Mouse (Mus musculus): ENCODE results near the gene Tnik.

Gene Tnik

DNA sequence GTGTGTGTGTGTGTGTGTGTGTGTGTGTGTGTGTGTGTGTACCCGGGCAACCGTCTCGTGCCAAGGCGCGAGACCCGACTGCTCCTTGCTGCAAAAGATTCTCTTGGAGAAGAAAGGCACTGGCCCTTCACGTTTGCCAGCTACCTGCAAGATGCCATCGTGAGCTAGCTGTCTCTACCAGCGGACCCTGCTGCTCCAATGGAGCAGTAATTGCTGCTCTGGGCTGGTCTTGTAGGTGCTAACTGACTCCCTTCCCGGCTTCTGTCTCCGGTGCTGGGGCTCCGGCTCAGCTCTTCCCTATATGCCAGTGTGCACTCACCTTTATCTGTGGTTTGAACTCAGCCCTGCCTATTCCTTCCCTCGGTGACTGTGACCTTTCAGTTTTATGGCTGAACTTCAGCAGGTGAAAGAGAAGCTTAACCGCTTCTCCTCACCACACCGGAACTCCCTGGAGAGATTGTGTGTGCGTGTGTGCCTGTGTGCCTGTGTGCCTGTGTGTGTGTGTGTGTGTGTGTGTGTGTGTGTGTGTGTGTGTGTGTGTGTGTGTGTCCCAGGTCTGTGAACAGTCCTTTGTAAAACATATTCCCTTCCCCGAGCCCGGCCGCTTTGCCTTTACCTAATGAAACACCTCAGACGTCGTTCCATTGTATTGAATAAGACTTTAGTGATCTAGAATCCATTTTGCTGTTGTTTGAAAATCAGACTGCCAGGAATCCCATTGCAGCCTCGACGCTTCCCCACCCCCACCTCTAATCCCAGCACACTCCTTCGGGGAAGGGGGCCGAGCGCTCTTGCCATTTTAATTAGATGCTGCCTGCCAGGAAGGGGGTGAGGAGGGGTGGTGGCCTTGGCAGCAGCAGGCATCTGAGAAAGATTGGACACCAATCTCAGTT, 1.2 kb downstream of the Tnik start:
- DNase-seq (ENCODE audit: extremely low read depth, low read depth, low spot score): no peak

DNA sequence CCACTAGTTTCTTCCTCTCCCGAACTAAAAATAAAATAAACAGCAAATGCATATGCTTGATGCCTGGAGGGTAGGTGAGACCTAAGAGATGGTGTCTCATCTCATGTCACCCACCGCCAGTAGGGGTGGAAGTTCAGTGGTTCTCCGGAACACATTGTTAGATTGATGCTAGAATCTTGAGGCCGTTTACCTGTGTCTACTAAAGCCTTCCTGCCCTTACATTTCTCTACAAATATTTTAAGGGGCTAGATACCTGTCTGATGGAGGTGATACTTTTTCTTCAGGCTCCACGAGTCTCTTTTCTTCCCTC, 1.8 kb downstream of the Tnik start:
- DNase-seq (ENCODE audit: extremely low read depth, low read depth, low spot score): no peak

DNA sequence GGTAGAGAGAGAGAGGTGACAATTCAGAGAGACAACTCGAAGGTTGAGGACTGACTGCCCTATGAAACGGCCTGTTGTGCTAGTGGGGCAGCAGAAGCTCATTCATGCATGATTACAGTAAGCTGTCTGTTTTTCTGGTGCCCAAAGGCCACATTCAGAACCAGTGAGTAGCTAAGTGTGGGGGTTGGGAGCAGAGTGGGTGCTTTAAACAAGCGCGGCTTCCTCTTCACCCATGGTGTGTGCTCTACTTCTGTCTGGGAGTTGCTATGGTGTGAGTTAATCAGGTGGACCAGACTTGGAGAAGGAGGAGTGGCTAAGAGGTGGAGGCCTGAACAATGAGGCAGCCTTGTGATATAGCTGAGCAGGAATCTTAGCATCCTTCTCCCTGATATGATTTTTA, 2.2 kb downstream of the Tnik start:
- DNase-seq (ENCODE audit: extremely low read depth, low read depth, low spot score): no peak

DNA sequence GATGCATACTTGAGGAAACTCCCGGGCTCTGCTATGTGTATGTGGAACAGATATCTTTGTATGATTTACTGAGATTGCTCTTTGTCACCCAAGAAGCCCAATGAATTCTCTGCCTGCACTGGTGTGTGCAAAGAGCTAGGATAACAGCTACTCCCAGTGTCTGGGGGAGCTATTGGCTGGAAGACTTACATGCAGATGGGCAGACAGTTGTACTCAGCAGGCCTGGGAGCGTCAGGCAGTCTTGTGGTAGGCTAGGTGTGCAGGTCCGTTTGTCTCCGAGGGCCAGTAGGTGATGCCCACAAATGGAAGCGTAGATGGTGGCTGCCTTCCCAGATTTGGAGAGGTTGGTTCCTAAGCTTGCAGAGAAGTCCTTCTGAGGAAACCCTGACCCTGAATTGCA, 2.6 kb downstream of the Tnik start:
- DNase-seq (ENCODE audit: extremely low read depth, low read depth, low spot score): no peak

DNA sequence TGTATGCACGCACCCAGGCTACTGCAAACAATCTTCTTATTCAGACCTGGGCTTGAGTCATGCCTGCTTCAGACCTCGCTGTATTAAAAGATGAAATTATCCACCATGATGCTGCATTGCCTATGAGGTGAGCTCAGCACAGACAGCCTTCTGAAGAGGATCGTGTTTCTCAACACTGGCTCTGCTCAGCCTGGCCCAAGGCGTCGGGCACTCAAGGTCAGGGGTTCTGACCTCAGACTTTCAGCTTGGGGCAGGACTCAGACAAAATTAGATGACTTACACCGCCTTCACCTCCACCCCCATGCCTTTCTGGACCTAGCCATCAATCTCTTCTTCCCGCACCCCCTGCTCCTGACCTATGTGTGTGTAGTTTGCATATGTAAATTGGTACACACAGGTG, 4.2 kb downstream of the Tnik start:
- no peak for DNase-seq (ENCODE audit: extremely low read depth, low read depth, low spot score)

DNA sequence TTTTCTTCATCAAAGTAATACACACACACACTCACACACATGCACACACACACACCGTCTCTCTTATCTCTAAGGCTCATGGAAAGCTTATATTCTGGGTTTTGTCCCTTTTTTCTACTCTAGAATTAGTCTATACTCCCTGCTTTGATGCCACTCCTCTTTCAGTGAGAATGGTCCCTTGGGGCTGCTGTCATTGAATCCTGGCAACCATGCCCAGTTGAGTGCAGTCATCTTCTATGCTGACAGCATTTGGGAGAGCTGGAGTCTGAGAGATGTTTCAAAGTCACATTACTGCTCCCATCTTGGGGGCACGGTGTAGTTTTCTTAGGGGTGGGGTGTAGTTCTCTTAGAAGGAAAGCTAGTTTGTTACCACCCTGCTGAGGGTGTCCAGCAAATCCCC, 6.7 kb downstream of the Tnik start:
- DNase-seq (ENCODE audit: extremely low read depth, low read depth, low spot score): no peak

DNA sequence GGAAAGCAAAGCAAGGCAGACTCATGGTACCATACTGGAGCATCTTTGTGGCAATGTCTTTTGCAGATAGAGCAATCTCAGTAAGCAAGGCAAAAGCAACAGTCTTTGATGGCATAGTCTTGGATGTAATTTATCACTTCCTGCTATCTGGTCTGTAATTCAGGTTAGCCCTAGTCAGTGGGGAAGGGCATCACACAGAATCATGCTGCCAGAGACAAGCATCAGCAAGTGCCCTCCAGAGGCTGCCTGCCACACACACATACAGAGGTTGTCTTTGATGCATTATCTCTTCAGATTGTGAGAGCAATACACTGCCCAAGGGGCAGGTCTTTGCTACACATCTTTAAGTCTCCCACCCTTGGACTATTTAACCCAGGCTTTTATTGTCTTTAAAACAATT, 8.9 kb downstream of the Tnik start:
- DNase-seq (ENCODE audit: extremely low read depth, low read depth, low spot score): no peak

DNA sequence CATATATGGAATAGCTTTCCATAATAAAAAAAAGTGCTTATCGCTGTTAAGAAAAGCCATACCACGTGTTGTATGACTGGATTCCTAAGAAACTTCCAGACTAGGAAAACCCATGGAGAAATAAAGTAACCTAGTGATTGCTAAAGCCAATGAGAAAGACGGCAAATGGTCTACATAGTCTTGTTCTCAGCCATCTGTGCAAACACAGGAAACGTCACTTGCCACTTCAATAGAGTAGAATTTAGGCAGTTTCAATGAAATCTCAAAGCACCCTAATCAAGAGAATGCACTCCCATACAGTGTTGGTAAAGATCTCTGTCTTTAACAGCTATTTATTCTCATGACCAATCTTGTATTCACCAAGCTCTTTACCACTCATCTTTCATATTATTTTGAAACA, 11.7 kb downstream of the Tnik start:
- DNase-seq (ENCODE audit: extremely low read depth, low read depth, low spot score): no peak

DNA sequence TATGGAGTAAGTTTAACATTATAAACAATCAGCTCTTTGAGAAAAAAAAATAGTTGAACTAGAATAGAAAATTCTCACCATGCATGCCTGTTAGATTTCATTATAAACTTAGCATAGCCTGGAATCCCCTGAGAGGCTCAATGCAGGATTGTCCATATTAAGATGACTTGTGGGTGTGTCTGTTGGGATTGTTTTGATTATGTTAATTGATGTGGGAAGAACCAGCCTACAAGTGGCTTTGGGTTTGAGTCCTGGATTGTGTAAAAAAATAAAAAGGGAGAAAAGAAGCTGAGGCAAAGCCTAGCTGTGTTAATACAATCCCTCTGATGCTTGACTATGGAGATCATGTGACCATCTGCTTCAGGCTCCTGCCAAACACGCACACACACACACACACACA, 26.7 kb downstream of the Tnik start:
- DNase-seq (ENCODE audit: extremely low read depth, low read depth, low spot score): no peak

DNA sequence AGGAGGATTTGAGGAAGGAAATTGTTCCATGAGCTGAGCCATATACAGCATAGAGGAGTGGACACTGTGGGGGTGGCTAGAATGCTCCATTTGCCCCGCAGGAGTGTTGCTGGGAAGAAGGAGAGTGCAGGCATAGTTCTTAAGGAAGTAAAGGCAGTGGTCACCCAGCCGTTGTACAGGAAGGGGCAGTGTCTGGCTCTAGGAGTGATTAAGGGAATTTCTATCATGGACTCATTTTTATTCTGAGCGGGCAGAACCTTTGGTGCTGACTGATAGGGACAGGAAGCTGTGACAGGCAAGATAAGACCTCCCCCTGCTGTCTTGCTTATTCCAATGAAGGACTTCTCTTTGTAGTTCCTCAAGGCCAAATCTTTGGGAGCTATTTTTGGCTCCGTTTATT, 38.4 kb downstream of the Tnik start:
- no peak for DNase-seq (ENCODE audit: extremely low read depth, low read depth, low spot score)

DNA sequence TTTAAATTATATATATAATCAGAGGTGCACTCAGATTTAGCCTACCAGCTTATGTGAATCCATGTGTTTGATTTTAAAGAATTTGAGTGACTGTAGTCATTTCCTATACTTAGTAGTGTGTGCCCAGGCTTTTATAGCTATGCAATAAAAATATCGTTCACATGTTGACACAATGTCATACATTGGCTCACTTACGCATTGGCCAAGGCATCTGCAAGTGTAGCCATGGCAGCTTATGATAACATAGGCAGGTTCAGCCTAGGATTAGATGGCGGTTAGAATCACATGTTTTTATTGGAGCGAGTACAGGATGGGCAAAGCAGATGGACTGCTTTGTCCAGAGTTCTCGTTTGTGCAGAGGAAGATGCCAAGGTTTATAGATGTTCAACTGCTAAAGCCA, 40.9 kb downstream of the Tnik start:
- DNase-seq (ENCODE audit: extremely low read depth, low read depth, low spot score): peak; percentile 30

DNA sequence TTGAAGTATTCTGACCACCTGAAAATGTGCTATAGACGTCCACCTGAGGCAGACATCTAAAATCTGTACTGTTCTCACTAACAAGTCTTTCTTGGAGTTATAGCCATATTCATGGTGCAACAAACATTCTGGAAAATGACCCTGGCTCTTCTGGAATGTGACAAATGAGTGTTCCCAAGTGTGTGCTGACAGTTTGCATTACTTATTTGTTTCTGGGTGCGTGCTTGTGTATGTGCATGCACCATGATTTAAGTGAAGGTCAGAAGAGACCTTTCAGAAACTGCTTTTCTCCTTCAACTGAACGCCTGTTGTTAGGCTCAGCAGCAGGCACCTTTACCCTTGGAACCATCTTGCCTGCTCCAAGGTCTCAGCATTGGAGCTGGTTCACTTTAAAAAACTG, 43.8 kb downstream of the Tnik start:
- no peak for DNase-seq (ENCODE audit: extremely low read depth, low read depth, low spot score)

DNA sequence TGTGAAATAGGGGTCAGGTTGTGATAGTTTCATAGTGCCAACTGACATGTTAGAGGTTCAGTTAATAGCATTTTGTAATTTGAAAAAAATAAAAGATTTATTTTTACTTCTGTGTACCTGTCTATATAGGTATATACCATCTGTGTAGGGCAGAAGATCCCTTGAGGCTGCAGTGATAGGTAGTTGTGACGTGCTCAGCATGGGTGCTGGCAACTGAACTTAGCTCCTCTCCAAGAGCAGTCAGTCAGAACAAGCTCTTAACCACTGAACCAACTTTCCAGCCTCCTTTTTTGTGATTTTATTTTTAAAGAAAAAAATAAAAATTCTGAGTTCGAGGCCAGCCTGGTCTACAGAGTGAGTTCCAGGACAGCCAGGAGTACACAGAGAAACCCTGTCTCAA, 51.4 kb downstream of the Tnik start:
- DNase-seq (ENCODE audit: extremely low read depth, low read depth, low spot score): no peak

DNA sequence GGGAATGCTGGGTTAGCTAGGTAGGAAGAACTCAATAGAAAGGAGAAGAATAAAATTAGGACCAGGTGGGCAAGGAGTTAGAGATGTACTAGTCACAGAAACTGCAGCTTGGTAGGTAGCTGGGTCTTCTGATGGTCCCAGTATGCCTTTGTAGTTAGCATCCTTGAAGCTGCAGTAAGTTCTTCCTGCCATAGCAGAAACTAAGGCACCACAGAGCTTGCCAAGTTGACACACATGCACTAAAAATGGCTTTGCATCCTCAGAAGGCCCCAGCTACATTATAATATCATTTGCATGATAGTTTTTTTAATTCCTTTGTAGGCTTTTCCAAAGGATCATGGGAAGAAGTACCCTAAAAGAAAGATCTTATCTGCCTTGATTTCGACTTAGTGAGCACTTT, 54.3 kb downstream of the Tnik start:
- DNase-seq (ENCODE audit: extremely low read depth, low read depth, low spot score): no peak

DNA sequence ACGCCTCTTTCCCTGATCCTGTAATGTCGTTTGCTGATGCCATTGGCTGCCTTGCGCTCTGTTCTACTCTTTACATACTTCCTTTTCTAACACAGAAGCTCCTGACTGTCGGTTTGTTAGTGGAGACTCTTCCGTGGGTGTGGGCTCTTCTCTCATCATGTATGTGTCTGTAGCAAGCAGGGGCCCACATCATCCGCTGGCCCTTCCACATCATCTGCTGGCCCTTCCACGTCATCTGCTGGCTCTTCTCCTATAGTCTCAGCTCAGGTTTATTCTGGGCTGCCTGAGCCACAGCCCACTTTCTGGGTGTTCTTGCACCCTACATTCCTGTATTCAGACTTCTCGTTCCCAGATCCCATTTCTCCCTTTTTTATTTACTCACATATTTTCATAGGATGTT, 58.6 kb downstream of the Tnik start:
- no peak for DNase-seq (ENCODE audit: extremely low read depth, low read depth, low spot score)

DNA sequence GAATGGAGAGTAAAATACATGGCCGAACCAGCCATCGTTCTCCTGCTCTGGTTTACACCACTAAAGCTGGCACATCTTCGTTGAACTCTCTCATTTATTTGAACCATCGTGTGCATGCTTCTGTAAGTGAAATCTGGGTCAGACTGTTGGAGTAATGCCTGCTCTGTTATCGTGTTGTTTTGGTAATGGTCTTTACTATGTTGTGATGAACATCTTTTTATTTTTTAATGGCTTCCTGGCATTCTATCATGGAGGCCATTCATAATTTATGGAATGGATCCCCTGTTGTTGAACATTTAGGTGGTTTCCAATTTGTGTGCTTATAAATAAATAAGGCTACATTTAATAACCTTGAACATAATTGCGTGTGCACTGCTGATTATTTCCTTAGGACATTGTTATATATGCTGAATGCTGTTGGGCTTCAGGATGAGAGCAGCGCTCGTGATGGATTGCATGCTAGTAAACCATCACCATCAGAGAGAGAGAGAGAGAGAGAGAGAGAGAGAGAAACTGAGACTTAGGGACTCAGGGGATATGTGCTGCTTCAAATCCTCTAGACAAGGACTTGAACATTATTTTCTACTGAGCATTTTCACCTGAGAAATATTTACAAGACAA, 62.7 kb downstream of the Tnik start:
- no peak for DNase-seq (ENCODE audit: extremely low read depth, low read depth, low spot score)

DNA sequence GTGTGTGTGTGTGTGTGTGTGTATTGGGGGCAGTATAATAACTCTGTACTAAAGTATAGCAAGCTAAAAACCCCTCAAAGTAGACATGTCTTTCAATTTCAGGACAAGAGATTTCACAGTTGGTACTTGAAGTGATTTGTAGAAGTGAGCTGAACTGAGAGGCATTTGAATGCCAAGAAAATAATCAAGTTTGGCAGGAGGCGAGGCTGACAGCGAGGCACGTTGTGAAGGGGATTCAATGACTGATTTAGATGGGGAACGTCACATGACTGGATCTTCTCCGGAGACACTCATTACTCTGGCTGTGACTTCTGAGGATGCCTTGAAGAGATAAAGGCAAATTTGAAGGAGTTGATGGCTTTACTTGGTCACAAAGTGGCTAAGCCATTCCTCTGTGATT, 69.3 kb downstream of the Tnik start:
- DNase-seq (ENCODE audit: extremely low read depth, low read depth, low spot score): no peak

DNA sequence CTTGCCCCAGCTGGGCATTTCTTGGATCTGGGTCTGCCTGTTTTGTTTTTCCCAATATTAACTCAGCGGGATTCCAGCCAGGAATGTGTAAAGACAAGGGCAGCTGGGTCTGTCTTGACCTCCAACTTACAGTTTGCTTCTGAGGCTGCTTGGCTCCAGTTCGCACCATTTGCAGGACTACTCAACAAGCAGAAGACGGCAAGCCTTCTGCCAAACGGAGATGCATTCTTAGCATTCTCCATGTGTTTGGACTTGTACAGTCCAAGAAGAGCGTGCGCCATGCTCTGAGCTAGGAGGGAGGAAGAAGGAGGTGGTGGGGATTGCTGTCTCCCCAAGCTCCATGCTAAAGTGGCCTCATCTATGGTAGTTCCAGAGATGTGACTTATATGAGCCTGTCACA, 70.9 kb downstream of the Tnik start:
- no peak for DNase-seq (ENCODE audit: extremely low read depth, low read depth, low spot score)

DNA sequence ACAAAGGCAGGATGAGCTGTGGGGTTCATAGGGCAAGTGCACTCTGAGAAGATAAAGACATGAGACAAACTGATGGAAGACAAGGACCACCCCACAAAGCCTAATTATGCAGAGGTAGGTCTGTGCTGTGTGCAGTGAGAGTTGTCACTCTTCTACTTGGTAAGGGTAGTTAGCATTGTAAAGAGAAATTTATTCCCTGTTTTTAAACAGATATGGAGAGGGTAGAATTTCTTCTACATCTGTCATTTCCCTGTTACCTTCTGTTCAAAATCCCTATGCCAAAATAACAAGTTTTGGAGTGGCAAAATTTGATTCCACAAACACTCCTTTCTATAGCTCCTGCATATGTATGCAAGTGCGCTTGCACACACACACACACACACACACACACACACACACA, 71.5 kb downstream of the Tnik start:
- DNase-seq (ENCODE audit: extremely low read depth, low read depth, low spot score): no peak

DNA sequence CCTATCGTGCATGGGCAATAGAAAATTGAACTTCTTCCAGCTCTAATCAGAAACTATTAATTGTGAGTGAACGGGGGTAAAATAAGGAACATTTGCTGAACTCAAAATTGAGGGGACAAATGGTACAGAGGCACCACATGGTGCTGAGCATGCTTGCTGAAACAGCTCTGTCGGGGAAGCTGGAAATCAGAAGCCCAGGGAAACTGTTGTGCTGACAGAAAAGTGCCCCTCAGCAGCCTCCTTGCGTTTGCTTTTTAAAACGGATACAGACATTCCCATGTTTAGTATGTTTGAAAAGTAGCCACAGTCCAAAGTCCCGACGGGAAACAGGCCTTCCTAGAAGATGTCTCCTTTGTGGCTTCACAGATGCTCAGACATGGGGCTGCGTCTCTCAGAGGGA, 77.1 kb downstream of the Tnik start:
- no peak for DNase-seq (ENCODE audit: extremely low read depth, low read depth, low spot score)

DNA sequence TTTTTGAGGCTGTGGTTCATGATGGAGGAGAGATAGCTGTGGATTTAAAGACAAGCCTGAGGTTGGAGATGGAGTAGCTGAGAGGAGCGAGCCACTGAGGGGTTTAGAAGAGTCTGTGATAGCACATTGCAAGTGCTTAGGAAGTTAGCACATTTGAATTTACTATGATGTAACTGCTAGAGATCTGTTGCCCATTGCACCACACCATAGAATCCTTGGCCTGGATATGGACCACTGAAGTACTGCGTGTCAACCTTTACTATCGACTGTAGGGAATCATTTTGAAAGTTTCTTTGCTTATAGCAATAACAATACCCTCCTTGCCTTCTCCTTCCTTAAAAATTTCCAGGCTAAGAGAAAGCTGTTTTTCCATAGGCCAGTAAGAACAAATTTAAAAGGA, 80.2 kb downstream of the Tnik start:
- DNase-seq (ENCODE audit: extremely low read depth, low read depth, low spot score): no peak

DNA sequence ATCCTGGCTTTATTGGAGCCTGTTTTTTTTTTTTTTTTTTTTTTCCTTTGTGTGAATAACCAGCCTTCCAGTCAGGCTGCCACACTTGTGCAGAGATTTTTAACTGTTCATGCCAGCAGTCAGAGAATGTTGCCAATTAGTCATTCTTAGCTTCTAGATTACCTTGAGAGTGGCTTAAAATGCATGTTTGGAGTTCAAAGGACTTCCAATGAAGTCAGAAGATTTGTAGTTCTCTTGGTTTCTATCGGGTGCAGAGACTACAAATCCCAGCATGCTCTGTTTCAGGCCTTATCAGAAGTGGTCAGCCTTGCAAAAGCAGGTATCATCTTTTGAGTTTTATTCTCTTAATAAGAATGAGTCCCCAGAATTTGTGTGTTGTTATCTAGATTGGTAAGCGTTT, 80.6 kb downstream of the Tnik start:
- no peak for DNase-seq (ENCODE audit: extremely low read depth, low read depth, low spot score)

DNA sequence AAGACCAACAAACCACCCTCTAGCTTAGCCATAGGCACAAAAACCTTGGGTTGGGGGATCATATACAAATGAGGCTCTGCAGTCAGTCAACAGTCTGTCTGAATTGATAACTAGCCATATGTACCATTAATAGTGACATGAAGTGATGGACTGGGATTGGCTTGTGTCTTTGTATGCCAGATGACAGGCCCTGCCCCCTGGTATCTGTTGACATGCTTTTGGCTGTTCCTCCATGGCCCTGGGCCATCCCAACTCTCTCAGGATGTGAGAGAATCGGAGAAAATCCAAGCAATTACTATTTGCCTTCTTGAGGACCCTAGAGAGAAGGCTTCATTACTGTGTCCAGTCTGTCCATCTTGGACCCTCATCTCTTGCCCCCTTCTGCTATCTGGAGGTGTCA, 82.4 kb downstream of the Tnik start:
- DNase-seq (ENCODE audit: extremely low read depth, low read depth, low spot score): no peak
